Mouse (Mus musculus): ENCODE measurements at regions not wholly inside any gene's neighbourhood (a gene's known extent, or its start where the extent isn't known, plus 50 kb on each side); places are given as distances from the start of the nearest gene placed in this dataset.
A peak's percentile ranks its signal among the peaks of the same experiment; 100 is the strongest.

DNA sequence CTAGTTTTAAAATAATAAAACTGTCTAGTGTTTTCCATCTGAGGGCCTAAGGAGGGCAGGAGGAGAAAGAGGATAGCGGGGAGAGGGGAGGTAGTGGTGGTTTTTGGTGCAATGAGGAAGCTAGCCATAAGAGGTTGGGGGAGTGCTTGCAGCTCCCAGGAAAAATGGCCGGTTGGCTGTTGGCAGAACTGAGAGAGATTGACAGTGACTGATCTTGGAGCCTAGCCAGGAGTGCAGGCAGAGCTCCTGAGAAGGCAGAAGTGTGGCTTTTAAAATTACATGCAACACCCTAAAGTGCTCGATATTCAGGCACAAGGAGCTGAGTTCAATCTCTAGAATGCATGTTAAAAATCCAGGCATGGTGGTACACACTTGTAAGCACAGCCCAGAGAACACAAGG, 938.3 kb upstream of the 2610301B20Rik start:
- no peak for DNase-seq (ENCODE audit: low spot score)

DNA sequence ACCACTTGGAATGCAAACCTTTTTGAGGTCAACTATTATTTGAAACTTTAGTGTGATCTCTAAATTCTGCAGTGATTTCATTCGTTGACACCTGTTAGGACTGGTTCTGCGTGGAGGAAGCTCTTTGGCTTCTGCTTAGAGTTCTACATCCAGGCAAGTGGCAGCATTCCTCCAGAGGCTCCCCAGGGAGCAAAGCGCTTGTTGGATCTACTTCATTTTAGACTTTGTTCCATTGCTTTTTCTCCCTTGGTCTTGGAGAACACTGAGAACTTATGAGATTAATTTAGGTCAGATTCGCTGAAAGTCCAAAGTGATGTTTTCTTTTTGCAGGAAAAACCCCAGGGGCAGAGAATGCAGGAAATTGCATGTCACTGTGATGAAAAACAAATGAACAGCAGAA, 922.9 kb upstream of the 2610301B20Rik start:
- peak; percentile 29 for DNase-seq (ENCODE audit: low spot score)

DNA sequence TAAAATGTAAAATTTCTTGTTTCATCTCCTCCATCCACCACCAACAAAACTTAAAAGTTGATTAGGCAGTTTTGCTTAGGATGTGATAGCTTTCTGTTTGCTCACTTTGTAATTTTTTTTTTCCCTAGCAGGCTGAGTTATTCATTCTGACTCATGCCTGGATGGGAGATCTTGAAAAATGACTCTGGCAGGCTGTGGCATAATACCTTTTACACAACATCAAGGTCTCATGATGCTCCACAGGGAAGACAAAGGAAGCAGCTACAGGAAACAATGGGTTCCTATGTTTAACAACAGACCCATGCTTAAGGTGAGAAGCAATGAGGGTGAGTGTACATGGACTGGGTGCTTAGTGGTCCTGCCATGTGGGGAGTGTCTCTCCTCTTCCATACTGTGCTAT, 899.7 kb upstream of the 2610301B20Rik start:
- no peak for DNase-seq (ENCODE audit: low spot score)

- no peak for DNase-seq (ENCODE audit: low spot score)
These were observed 892.8 kb upstream of the 2610301B20Rik start for GRCm38 (mm10) chr4:9981354-9982040.

DNA sequence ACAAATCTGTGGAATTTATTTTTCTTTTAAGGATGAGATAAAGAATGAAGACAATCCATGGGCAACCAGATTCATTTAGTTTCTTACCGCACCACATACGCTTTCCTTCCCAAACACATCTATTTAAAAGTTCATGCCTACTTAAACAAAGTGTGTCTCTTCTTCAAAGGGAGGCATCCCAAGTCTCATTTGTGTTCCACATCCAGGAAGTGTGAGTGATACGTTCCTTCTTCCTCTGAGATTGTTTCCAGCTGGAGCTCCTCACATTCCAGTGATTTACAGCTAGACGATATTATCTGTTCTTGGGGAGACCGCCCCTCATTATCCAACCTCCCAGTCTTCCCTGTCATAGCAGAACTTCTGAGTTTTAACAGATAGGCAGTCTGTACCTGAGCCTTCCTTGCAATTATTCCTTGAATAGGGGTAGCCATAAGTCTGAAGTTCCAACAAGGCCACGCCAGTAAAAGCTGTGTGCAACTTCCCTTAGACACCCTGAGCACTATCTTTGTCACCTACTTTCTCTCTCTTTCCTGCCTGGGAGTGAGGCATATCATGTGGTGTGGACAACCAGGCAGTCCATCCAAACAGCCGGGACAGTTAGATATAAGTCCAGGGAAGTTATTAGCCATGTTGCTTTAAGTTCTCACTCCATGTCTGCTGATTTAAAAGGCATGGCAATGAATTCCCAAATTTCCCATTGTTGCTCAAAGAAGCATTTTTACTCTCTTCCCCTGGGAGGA, 891.3 kb upstream of the 2610301B20Rik start:
- DNase-seq (ENCODE audit: low spot score): no peak

DNA sequence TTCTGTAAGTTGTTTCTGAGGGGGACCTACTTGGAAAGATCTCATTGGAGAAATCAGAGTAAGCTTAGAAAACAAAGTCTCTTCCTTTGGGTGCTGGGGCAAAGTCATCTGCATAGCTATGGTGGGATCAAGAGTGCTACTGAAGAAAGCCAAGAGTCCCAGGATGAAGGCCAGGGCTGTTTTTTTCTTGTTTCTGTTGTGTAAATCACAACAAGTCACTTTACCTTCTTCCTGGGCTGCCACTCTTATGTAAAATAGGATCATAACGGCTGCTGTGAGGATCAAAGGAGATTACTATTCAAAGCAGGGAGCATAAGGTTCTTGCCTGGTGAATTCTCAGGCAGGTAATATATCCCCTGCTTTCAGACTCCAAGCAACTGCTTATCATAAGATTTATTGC, 880.4 kb upstream of the 2610301B20Rik start:
- no peak for DNase-seq (ENCODE audit: low spot score)

GRCm38 (mm10) chr4:9994466-9994865, 879.8 kb upstream of the 2610301B20Rik start:
- no peak for DNase-seq (ENCODE audit: low spot score)

- no peak for DNase-seq (ENCODE audit: low spot score)
These were observed 844.0 kb upstream of the 2610301B20Rik start for GRCm38 (mm10) chr4:10030316-10030715.

GRCm38 (mm10) chr4:10031764-10032163, 842.5 kb upstream of the 2610301B20Rik start:
- no peak for DNase-seq (ENCODE audit: low spot score)

- no peak for DNase-seq (ENCODE audit: low spot score)
These were observed 839.0 kb upstream of the 2610301B20Rik start for GRCm38 (mm10) chr4:10035336-10035735.

DNA sequence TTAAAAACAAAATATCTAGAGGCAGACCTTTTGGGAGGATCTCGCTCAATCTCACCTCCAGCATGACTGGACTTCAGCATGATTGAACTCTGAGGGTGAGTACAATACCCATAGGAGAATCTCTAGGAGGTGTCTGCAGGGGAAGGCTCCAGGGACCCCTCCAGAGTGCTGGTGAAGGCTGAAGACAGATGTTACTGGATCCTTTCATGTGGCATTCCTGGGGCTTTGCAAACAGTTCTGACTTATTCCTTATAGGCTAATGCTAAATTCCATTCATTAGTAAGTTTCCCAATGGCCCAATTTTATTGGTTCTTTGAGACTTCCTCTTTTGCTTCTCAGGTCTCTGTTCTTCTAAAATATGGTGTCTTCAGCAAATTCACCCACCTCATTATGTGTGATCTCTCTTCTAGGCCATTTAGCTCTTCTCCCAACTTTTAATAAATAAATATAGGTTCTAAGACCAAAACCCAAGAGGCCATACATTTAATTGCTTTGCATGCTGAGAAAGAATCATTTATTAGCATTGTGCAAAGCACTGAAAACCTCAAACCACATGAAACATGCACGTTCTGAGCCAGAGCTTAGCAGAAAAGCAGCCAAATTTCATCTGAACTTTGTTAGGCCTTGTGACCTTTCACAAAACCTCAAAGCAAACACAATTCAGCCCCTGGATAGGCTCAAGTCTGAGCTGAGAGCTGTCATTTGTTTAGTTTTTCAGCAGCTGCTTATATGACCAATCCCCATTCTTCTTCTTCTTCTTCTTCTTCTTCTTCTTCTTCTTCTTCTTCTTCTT, 832.8 kb upstream of the 2610301B20Rik start:
- DNase-seq (ENCODE audit: low spot score): peak; percentile 3

GRCm38 (mm10) chr4:10048770-10049169, 825.5 kb upstream of the 2610301B20Rik start:
- DNase-seq (ENCODE audit: low spot score): no peak

DNA sequence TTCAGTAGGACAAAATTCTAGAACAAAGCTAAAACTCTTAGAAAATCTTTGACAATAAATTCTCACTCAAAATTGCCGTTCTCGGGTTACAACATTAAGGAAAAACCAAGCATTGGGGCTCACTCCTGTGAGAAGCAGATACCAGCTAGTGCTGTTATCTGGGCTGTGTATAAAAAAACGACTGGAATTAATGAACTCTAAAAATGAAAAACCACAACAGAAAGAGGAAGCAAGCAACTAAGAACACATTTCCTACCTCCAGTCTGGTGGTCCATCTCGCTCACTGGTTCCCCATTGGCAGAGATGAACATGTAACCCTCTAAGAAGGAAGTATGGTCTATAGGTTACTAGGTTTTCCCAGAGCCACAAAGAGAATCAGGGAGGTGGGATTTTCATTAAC, 824.9 kb upstream of the 2610301B20Rik start:
- DNase-seq (ENCODE audit: low spot score): no peak

DNA sequence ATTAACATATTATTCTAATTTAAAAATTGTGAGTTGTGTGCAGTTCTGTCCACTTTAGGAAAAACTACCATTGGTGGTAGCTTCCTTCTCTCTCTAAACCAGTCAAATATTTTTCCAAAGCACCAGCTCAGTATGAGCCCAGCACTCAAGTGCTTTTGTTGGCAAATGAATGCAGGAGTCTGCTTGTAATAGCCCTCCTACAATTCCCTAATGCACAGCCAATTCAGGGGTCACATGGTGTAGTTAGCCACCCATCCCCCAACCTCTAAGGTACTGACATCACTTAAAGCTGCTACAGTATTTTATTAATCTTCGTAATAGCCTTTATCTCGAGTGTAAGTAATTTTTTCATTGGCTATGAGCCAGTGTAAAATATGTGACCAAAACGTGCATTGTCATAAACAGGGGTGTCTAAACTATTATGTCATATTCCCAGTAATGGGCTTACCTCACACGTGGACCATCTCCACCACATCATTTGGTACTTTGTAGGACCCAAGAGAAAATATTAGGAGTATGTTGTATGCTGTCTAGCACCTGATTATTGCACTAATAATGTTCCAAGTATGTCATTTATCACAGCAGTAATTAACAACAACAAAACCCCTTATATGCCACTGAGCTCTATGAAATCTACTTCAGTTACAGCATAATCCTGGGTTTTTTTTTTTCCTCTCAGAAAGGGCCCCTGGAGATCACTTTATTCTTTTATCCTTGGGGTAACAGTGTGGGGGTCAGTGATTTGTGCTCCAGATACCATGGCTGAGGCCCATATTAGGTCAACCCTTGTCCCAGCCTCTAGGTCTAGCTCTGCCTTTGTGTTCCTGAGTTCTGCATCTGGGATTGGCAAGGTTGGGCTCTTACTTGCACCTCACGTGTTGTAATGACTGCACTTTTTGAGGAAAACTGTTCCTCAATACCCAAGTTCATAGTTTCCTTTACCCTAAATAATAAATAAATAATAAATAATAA, 822.7 kb upstream of the 2610301B20Rik start:
- DNase-seq (ENCODE audit: low spot score): no peak

GRCm38 (mm10) chr4:10052869-10053268, 821.4 kb upstream of the 2610301B20Rik start:
- no peak for DNase-seq (ENCODE audit: low spot score)

- DNase-seq (ENCODE audit: low spot score): peak; percentile 5
These were observed 801.7 kb upstream of the 2610301B20Rik start for GRCm38 (mm10) chr4:10072500-10073106.

- peak; percentile 5 for DNase-seq (ENCODE audit: low spot score)
These were observed 794.6 kb upstream of the 2610301B20Rik start for GRCm38 (mm10) chr4:10079565-10080169.

DNA sequence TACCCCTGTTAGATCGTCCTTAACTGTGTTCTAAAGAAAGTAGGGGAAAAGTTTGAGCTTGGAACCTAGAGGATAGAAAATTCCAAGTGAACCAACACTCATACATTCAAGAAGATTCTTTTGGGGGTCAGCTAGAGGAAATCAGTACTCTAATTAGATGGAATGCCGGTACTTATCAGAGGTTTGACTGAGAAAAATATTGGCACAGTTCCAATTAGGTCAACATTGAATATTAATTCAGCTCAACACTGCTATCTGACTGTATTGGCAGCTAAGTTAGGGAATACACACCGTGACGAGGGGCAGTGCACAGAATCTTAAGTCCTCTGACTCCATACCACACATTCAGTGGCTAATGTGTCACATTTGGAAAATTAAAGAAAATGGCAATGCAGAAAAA, 759.5 kb upstream of the 2610301B20Rik start:
- no peak for DNase-seq (ENCODE audit: low spot score)

GRCm38 (mm10) chr4:10117964-10118363, 756.3 kb upstream of the 2610301B20Rik start:
- no peak for DNase-seq (ENCODE audit: low spot score)

DNA sequence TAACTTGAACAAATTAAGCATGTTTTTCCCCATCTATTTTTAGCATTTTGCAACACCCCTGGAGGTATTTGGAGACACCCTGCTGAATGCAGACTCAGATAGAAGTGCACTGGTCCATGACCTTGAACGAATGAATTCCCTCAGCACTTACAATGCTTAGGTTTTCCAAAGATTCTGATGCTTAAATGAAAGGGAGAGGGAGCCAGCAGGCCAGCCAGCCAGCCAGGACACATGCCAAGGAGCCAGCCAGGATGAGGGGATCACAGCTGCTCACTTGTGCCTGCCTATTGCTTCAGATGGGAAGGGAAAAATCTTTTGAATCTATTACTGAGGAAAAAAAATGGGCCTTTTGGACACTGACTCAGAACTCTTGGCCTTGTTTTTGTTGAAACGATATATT, 750.0 kb upstream of the 2610301B20Rik start:
- peak; percentile 10 for DNase-seq (ENCODE audit: low spot score)
